Mouse (Mus musculus) MEL (cell line): ENCODE results near the gene Eif3a. TPM values are rescaled to one million over a fixed set of nuclear protein-coding genes. Genes with fewer than 3 reads are reported as not detected.

ENCODE experiments used
- DNase-seq: peaks from one replicate; pipeline ENCODE4 v3.0.0; 2011; ENCODE audit warnings: low read depth, low spot score
- H3K27ac ChIP-seq: 2 replicates; pipeline ENCODE4 v1.5.1; 2012; ENCODE audit warnings: low read depth, mild to moderate bottlenecking, control low read depth, low read length, moderate library complexity; ENCODE audit not compliant: control insufficient read depth
- H3K27me3 ChIP-seq, 2 experiments: fragments of 150-350 bp in 1 of 2; sonication (generic) in 1 of 2; 2 replicates each; pipeline ENCODE4 v1.6.1; 2012; ENCODE audit warnings: low read length in 2 of 2, mild to moderate bottlenecking in 2 of 2, improper control_type of control experiment in 1 of 2, moderate library complexity in 1 of 2; ENCODE audit not compliant: insufficient read depth in 2 of 2, control insufficient read depth in 1 of 2
- H3K36me3 ChIP-seq, 2 experiments: 2 replicates each; pipeline ENCODE4 v1.6.1; 2012 to 2014; ENCODE audit warnings: low read length in 2 of 2, improper control_type of control experiment in 1 of 2, inconsistent platforms in 1 of 2, mild to moderate bottlenecking in 1 of 2; ENCODE audit not compliant: insufficient read depth in 2 of 2, control insufficient read depth in 1 of 2
- H3K4me1 ChIP-seq, 2 experiments: fragments of 150-350 bp in 1 of 2; sonication (generic) in 1 of 2; 2 replicates each; pipeline ENCODE4 v1.6.1; 2012; ENCODE audit warnings: low read length in 2 of 2, improper control_type of control experiment in 1 of 2, mild to moderate bottlenecking in 1 of 2; ENCODE audit not compliant: insufficient read depth in 2 of 2, control insufficient read depth in 1 of 2
- H3K4me3 ChIP-seq, 2 experiments: fragments of 150-350 bp in 1 of 2; sonication (generic) in 1 of 2; 2 replicates each; pipeline ENCODE4 v1.5.1; 2012; ENCODE audit warnings: low read depth in 2 of 2, low read length in 2 of 2, mild to moderate bottlenecking in 2 of 2, moderate library complexity in 2 of 2, control low read depth in 1 of 2, improper control_type of control experiment in 1 of 2; ENCODE audit not compliant: control insufficient read depth in 1 of 2, insufficient read depth in 1 of 2
- H3K79me2 ChIP-seq: 2 replicates; pipeline ENCODE4 v1.6.1; 2012; ENCODE audit warnings: mild to moderate bottlenecking, low read length, moderate library complexity; ENCODE audit not compliant: control insufficient read depth, poor library complexity, insufficient read depth
- H3K9ac ChIP-seq: 2 replicates; pipeline ENCODE4 v1.6.1; 2012; ENCODE audit warnings: low read depth, mild to moderate bottlenecking, control low read depth, low read length, moderate library complexity; ENCODE audit not compliant: control insufficient read depth, poor library complexity, severe bottlenecking
- H3K9me3 ChIP-seq: fragments of 150-350 bp; sonication (generic); replicated peaks from 2 replicates; pipeline ENCODE4 v1.6.1; 2012; ENCODE audit warnings: mild to moderate bottlenecking, low read length, improper control_type of control experiment, moderate library complexity; ENCODE audit not compliant: insufficient read depth
- BHLHE40 ChIP-seq: IDR thresholded peaks from 2 replicates; pipeline ENCODE4 v1.6.1; 2012; ENCODE audit warnings: low read depth, mild to moderate bottlenecking, inconsistent platforms, low read length, improper control_type of control experiment, borderline replicate concordance
- CHD1 ChIP-seq: IDR thresholded peaks from 2 replicates; pipeline ENCODE4 v1.6.1; 2012; ENCODE audit warnings: low read depth, mild to moderate bottlenecking, inconsistent platforms, low read length, improper control_type of control experiment
- CHD2 ChIP-seq: IDR thresholded peaks from 2 replicates; pipeline ENCODE4 v1.6.1; 2011; ENCODE audit warnings: low read length, improper control_type of control experiment
- E2F4 ChIP-seq: IDR thresholded peaks from 2 replicates; pipeline ENCODE4 v1.6.1; 2011; ENCODE audit warnings: low read depth, low read length, improper control_type of control experiment, borderline replicate concordance
- ELF1 ChIP-seq: IDR thresholded peaks from 2 replicates; pipeline ENCODE4 v1.6.1; 2014; ENCODE audit warnings: low read depth, mild to moderate bottlenecking, inconsistent platforms, low read length, improper control_type of control experiment, moderate library complexity
- EP300 ChIP-seq, 2 experiments: IDR thresholded peaks; 2 replicates each; pipeline ENCODE4 v1.6.1; 2011; ENCODE audit warnings: improper control_type of control experiment in 2 of 2, low read length in 2 of 2, low read depth in 1 of 2, mild to moderate bottlenecking in 1 of 2
- ETS1 ChIP-seq: IDR thresholded peaks from 2 replicates; pipeline ENCODE4 v1.6.1; 2012; ENCODE audit warnings: low read depth, mild to moderate bottlenecking, inconsistent platforms, low read length, improper control_type of control experiment, moderate library complexity
- GATA1 ChIP-seq: IDR thresholded peaks from 2 replicates; pipeline ENCODE4 v1.6.1; 2011; ENCODE audit warnings: low read depth, low read length, improper control_type of control experiment
- HCFC1 ChIP-seq: IDR thresholded peaks from 2 replicates; pipeline ENCODE4 v1.6.1; 2012; ENCODE audit warnings: low read depth, mild to moderate bottlenecking, inconsistent platforms, low read length, improper control_type of control experiment, moderate library complexity
- JUND ChIP-seq: IDR thresholded peaks from 2 replicates; pipeline ENCODE4 v1.6.1; 2011; ENCODE audit warnings: low read depth, mild to moderate bottlenecking, improper control_type of control experiment, low read length
- MAX ChIP-seq: IDR thresholded peaks from 2 replicates; pipeline ENCODE4 v1.6.1; 2011; ENCODE audit warnings: low read length, improper control_type of control experiment
- MEF2A ChIP-seq: IDR thresholded peaks from 2 replicates; pipeline ENCODE4 v1.6.1; 2014; ENCODE audit warnings: low read depth, mild to moderate bottlenecking, inconsistent platforms, low read length, improper control_type of control experiment; ENCODE audit not compliant: poor library complexity, insufficient replicate concordance, severe bottlenecking; ENCODE audit errors: extremely low read depth
- MXI1 ChIP-seq: IDR thresholded peaks from 2 replicates; pipeline ENCODE4 v1.6.1; 2011; ENCODE audit warnings: mild to moderate bottlenecking, low read depth, low read length, improper control_type of control experiment
- MYB ChIP-seq: IDR thresholded peaks from 2 replicates; pipeline ENCODE4 v1.6.1; 2011; ENCODE audit warnings: mild to moderate bottlenecking, low read depth, low read length, improper control_type of control experiment
- MYC ChIP-seq: IDR thresholded peaks from 2 replicates; pipeline ENCODE4 v1.6.1; 2011; ENCODE audit warnings: low read depth, mild to moderate bottlenecking, low read length, improper control_type of control experiment, moderate library complexity
- NELFE ChIP-seq: IDR thresholded peaks from 2 replicates; pipeline ENCODE4 v1.6.1; 2011; ENCODE audit warnings: low read depth, low read length, improper control_type of control experiment
- NRF1 ChIP-seq: IDR thresholded peaks from 2 replicates; pipeline ENCODE4 v1.6.1; 2014; ENCODE audit warnings: low read depth, mild to moderate bottlenecking, inconsistent platforms, low read length, improper control_type of control experiment, moderate library complexity; ENCODE audit not compliant: poor library complexity, insufficient read depth, severe bottlenecking
- POLR2AphosphoS2 ChIP-seq: IDR thresholded peaks from 2 replicates; pipeline ENCODE4 v1.6.1; 2011; ENCODE audit warnings: low read length, improper control_type of control experiment
- POLR2AphosphoS5 ChIP-seq: IDR thresholded peaks from 2 replicates; pipeline ENCODE4 v1.6.1; 2012; ENCODE audit warnings: low read depth, borderline replicate concordance, mild to moderate bottlenecking, inconsistent platforms, low read length, moderate library complexity, mixed read lengths
- RAD21 ChIP-seq: IDR thresholded peaks from 2 replicates; pipeline ENCODE4 v1.6.1; 2011; ENCODE audit warnings: mild to moderate bottlenecking, low read depth, low read length, improper control_type of control experiment
- RCOR1 ChIP-seq: IDR thresholded peaks from 2 replicates; pipeline ENCODE4 v1.6.1; 2012; ENCODE audit warnings: low read depth, mild to moderate bottlenecking, inconsistent platforms, low read length, improper control_type of control experiment
- SMC3 ChIP-seq: IDR thresholded peaks from 2 replicates; pipeline ENCODE4 v1.6.1; 2011; ENCODE audit warnings: low read depth, low read length, improper control_type of control experiment
- TAL1 ChIP-seq: IDR thresholded peaks from 2 replicates; pipeline ENCODE4 v1.6.1; 2012; ENCODE audit warnings: mild to moderate bottlenecking, inconsistent platforms, low read length, moderate library complexity, mixed read lengths
- TBP ChIP-seq: IDR thresholded peaks from 2 replicates; pipeline ENCODE4 v1.8.0; 2011; ENCODE audit warnings: low read depth, low read length, improper control_type of control experiment
- UBTF ChIP-seq: IDR thresholded peaks from 2 replicates; pipeline ENCODE4 v1.6.1; 2012; ENCODE audit warnings: low read depth, mild to moderate bottlenecking, inconsistent platforms, low read length, improper control_type of control experiment, moderate library complexity, borderline replicate concordance; ENCODE audit not compliant: insufficient read depth
- USF1 ChIP-seq: IDR thresholded peaks from 2 replicates; pipeline ENCODE4 v1.6.1; 2014; ENCODE audit warnings: low read depth, mild to moderate bottlenecking, inconsistent platforms, low read length, improper control_type of control experiment, moderate library complexity
- USF2 ChIP-seq, 2 experiments: IDR thresholded peaks; 2 replicates each; pipeline ENCODE4 v1.6.1; 2011 to 2012; ENCODE audit warnings: improper control_type of control experiment in 2 of 2, low read length in 2 of 2, borderline replicate concordance in 1 of 2, inconsistent platforms in 1 of 2, low read depth in 1 of 2, mild to moderate bottlenecking in 1 of 2; ENCODE audit not compliant: insufficient read depth in 1 of 2
- ZKSCAN1 ChIP-seq: IDR thresholded peaks from 2 replicates; pipeline ENCODE4 v1.6.1; 2012; ENCODE audit warnings: low read depth, mild to moderate bottlenecking, inconsistent platforms, low read length, improper control_type of control experiment, moderate library complexity
- ZNF384 ChIP-seq: IDR thresholded peaks from 2 replicates; pipeline ENCODE4 v1.6.1; 2012; ENCODE audit warnings: low read depth, mild to moderate bottlenecking, inconsistent platforms, low read length, improper control_type of control experiment
- polyA plus RNA-seq, 2 experiments: library from polyadenylated mRNA; stranded (reverse) in 1 of 2; unstranded in 1 of 2; fragments of >175 nt in 1 of 2; fragments of >200 nt in 1 of 2; gene quantifications; 2 replicates each; pipeline versions ENCODE4 v1.2.1 to v1.2.4; 2012; ENCODE audit warnings: low replicate concordance in 2 of 2, low read depth in 1 of 2; ENCODE audit not compliant: insufficient read length in 2 of 2, insufficient read depth in 1 of 2, missing spikeins in 1 of 2
- total RNA-seq: library from RNA; depleted of rRNA; stranded (reverse); fragments of 300-350 nt; gene quantifications from 2 replicates; pipeline ENCODE4 v1.2.3, GENCODE M21; 2012

The Eif3a gene
- total and polyA plus RNA-seq, 3 experiments = 331 to 914 (median 424) TPM

- TF ChIP-seq BHLHE40 (no peak), ELF1 (no peak), ZKSCAN1 (no peak), RAD21 (no peak), POLR2AphosphoS5 (peak; percentile 55; the same call in 1 of the 2 replicates), RCOR1 (no peak), MYB (0 out of 2 replicates have a peak, but pooled peaks have one; percentile 35), MXI1 (no peak), SMC3 (no peak)
Observed at GRCm38 (mm10) chr19:60758896-60759835, 31.3 kb downstream of the Eif3a start (continued).

GRCm38 (mm10) chr19:60757099-60757785 is 33.2 kb downstream of the Eif3a start:
- Histone ChIP-seq H3K27me3 (no peaks in the 10 kb centered on the region), H3K36me3 (peaks cover 12 to 22% of the 10 kb centered on the region in 2 experiments), H3K27ac (peak overlapping the region; percentile 0), H3K9me3 (no peaks in the 10 kb centered on the region), H3K9ac (peak overlapping the region; percentile 91), H3K4me3 (peak overlapping the region; percentile 68 to 88), H3K4me1 (peaks cover 0 to 4% of the 10 kb centered on the region in 2 experiments; a peak in 1 of 4 replicates), H3K79me2 (peaks cover 6% of the 10 kb centered on the region; the same call in 1 of the 2 replicates)
- DNase-seq = no peak
- TF ChIP-seq MYC (peak; percentile 51; the same call in 1 of the 2 replicates), UBTF (0 out of 2 replicates have a peak, but pooled peaks have one; percentile 15), TAL1 (no peak), NRF1 (no peak), E2F4 (no peak), HCFC1 (no peak; the same call in 1 of the 2 replicates), ZNF384 (no peak), TBP (0 out of 2 replicates have a peak, but pooled peaks have one; percentile 26), POLR2AphosphoS5 (no peak), MEF2A (no peak), MYB (no peak), CHD1 (no peak; the same call in 1 of the 2 replicates), NELFE (no peak; the same call in 1 of the 2 replicates), MXI1 (peak; percentile 65; the same call in 1 of the 2 replicates), ELF1 (no peak), ETS1 (no peak), JUND (no peak), USF1 (no peak), SMC3 (no peak; the same call in 1 of the 2 replicates), GATA1 (no peak), EP300 (IDR thresholded peaks at IDR 0.05; ENCODE audit: low read depth in 1 of 2, low read length in 2 of 2) (peak in 1 of 2 experiments; percentile 17; a peak in 2 of 4 replicates), MAX (no peak), CHD2 (no peak), USF2 (IDR thresholded peaks at IDR 0.05; ENCODE audit: borderline replicate concordance in 1 of 2, insufficient read depth in 1 of 2, low read depth in 1 of 2, low read length in 2 of 2) (no peak), POLR2AphosphoS2 (peak; percentile 75; the same call in 1 of the 2 replicates)
